Mouse (Mus musculus): ENCODE results near the gene 1700025G04Rik. TPM values are rescaled to one million over a fixed set of nuclear protein-coding genes. Genes with fewer than 3 reads are reported as not detected.
"Not testable (repeated sequence)": the region's sequence is repeated elsewhere in the genome, so short reads cannot be mapped to it uniquely, and the experiment has no call there.

1700025G04Rik gene
- polyA plus RNA-seq, 1 experiment: 24.7 TPM

DNA sequence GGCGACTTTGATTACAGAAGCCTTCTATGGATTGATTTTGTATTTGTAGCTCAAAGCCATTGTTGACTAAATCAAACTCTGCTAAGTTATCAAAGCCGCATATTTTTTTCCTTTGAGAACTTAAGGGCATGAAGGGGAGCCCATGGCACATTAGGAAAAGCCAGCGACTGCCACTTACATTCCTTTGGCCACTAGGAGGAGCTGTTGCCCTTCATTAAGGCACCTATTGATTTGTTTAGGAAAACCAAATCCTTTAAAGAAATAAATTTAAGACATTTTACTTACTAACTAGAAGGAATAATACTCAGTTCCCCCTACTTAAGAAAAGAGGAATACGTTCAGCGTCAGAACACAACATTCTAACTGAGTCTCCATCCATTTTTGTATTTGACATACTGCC, 269.5 kb downstream of the 1700025G04Rik start:
- Histone ChIP-seq H3K27ac (ENCODE audit: insufficient read depth, low read length) (no peak overlapping the region), H3K4me1 (ENCODE audit: control insufficient read depth, insufficient read depth, low read length) (peaks cover 3% of the 10 kb centered on the region; the same call in 1 of the 2 replicates), H3K4me3 (ENCODE audit: insufficient read depth, low read length) (no peak overlapping the region)
- no peak for TF ChIP-seq POLR2A (IDR thresholded peaks at IDR 0.05; ENCODE audit: extremely low read depth, insufficient read depth, low read length)
- peak; percentile 82 for TF ChIP-seq CTCF (IDR thresholded peaks at IDR 0.05; ENCODE audit: extremely low read depth, insufficient read depth, low read length)

DNA sequence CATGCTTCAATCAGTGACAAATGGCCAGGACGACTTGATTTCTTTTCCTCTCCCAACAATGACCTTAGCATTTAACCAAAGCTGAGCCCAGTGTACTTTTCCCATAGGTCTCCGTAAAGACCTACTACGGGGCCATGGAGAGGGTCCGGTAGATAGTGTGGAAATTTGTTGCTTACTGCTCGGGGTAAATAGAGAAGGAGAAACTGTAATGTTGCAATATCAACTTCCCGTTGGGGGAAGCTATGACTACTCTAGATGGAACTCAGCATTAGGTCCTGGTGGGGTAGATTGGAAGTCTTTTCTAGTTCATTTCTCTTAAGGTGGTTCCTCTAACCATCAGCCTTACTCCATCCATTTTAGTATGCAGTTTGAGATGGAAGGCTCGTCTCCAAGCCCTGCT, 270.7 kb downstream of the 1700025G04Rik start:
- H3K4me1 ChIP-seq (ENCODE audit: control insufficient read depth, insufficient read depth, low read length): peaks cover 1% of the 10 kb centered on the region; the same call in 1 of the 2 replicates
- no peak overlapping the region for H3K4me3 ChIP-seq (ENCODE audit: insufficient read depth, low read length)
- H3K27ac ChIP-seq (ENCODE audit: insufficient read depth, low read length): no peak overlapping the region
- no peak for TF ChIP-seq POLR2A (IDR thresholded peaks at IDR 0.05; ENCODE audit: extremely low read depth, insufficient read depth, low read length)
- no peak for TF ChIP-seq CTCF (IDR thresholded peaks at IDR 0.05; ENCODE audit: extremely low read depth, insufficient read depth, low read length)

DNA sequence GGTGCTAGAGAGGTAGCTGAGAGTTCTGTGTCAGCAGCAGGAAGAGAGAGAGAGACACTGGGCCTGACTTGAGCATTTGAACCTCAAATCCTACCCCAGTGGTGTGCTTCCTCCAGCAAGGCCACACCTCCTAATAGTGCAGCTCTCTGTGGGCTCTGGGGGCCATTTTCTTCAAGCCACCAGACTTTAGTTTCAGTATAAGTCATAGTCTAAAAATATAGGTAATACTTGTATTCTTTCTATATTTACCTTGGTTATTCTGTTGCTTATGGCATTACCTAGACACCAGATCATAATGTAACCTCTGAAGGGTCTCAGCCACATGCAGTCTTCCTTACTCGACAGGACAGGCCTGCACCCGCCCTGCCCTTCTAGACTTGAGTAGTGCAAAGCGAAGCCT, 273.9 kb downstream of the 1700025G04Rik start:
- TF ChIP-seq CTCF (IDR thresholded peaks at IDR 0.05; ENCODE audit: extremely low read depth, insufficient read depth, low read length) (no peak), POLR2A (IDR thresholded peaks at IDR 0.05; ENCODE audit: extremely low read depth, insufficient read depth, low read length) (no peak)
- H3K4me1 ChIP-seq (ENCODE audit: control insufficient read depth, insufficient read depth, low read length): peaks cover 1% of the 10 kb centered on the region; the same call in 1 of the 2 replicates
- no peak overlapping the region for H3K4me3 ChIP-seq (ENCODE audit: insufficient read depth, low read length)
- no peak overlapping the region for H3K27ac ChIP-seq (ENCODE audit: insufficient read depth, low read length)

DNA sequence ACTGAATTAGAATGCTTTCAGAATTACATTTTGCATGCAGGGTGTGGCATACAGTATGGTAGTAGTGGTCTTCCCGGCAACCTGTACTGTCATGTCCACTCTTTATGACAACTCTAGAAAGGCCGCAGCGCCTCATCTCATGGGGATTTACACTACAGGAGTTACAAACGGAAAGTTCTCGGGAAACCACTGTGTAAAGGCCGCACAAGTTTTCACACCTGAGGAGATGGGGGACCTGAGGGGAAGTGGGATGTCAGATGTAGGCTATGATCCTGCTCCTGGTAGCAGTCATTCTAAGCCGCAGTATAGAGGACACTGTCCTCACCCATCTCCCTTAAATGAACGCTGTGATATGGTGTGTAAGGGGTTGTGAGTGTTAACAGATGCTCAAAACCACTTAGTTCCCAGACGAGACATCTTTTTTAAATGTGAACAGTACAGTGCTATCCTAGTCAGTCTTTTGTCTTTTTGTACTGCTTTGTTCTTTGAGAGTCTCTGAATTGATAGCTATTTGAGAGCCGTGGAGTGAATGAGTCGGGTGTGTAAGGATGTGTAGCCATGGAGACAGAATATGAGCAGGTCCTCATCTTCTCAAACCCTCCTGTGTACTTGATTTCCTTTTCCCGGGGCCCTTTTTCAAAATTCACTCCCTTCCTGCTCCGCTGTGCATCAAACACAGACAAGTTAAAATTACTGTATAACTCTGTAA, 277.8 kb downstream of the 1700025G04Rik start:
- no peak overlapping the region for H3K27ac ChIP-seq (ENCODE audit: insufficient read depth, low read length)

DNA sequence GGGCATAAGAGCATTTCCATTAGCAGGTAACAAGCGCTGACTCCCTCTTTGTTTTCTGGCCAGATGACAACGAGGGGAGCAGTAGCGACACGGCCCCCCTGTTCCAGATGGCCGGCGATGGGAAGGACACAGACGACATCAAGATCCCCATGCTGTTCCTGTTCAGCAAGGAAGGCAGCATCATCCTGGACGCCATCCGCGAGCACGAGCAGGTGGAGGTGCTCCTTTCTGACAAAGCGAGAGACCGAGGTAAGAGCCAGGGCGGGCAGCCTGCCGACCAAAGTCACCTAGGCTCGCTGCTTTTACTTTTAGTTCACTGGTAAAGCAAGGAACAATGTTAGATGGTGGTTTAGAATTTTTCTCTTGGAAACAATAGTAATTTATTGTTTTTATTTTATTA, 278.5 kb downstream of the 1700025G04Rik start:
- TF ChIP-seq POLR2A (IDR thresholded peaks at IDR 0.05; ENCODE audit: extremely low read depth, insufficient read depth, low read length) (no peak), CTCF (IDR thresholded peaks at IDR 0.05; ENCODE audit: extremely low read depth, insufficient read depth, low read length) (no peak)
- Histone ChIP-seq H3K4me3 (ENCODE audit: insufficient read depth, low read length) (no peak overlapping the region), H3K4me1 (ENCODE audit: control insufficient read depth, insufficient read depth, low read length) (peaks cover 1% of the 10 kb centered on the region; the same call in 1 of the 2 replicates), H3K27ac (ENCODE audit: insufficient read depth, low read length) (no peak overlapping the region)

More for the DNA sequence above, 277.8 kb downstream of the 1700025G04Rik start:
- peaks cover 1% of the 10 kb centered on the region; the same call in 1 of the 2 replicates for H3K4me1 ChIP-seq (ENCODE audit: control insufficient read depth, insufficient read depth, low read length)
- no peak overlapping the region for H3K4me3 ChIP-seq (ENCODE audit: insufficient read depth, low read length)
- TF ChIP-seq CTCF (IDR thresholded peaks at IDR 0.05; ENCODE audit: extremely low read depth, insufficient read depth, low read length): no peak
- TF ChIP-seq POLR2A (IDR thresholded peaks at IDR 0.05; ENCODE audit: extremely low read depth, insufficient read depth, low read length): no peak

DNA sequence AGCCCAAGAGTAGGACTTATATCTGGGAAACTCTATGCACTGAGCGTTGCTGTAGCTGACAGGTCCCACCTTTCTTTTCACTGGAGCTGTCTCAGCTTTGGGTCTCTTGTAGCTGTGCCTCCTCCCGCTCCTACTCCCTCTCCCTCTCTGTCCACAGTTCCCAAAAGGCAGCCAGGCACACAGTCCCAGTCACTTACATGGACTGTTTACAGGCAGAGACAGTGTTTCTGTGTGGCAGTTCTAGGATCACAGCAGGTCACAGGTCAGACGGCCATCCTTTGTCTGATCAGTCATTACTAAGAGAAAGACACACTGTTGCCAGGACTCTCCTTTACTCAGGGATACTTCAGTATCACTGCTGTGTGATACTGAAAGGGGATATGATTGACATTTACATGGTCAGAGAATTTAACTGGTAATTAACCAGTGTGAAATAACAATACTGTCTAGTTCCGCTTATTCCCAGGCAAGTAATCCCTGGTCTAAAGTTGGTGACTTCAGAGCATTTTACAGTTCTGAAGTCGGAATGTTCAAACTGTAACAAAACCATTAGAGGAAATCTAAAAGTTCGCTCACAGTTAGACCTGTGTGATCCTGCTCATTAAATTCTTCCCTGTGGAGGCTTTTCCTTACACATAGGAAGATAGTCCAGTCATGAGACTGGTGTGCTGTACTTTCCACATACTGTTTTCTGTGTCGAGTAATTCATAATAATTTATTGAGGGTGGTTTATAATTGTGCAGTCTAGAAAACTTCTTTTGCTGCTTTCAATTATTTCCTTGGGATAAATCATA, 279.1 kb downstream of the 1700025G04Rik start:
- Histone ChIP-seq H3K4me3 (ENCODE audit: insufficient read depth, low read length) (no peak overlapping the region), H3K27ac (ENCODE audit: insufficient read depth, low read length) (no peak overlapping the region), H3K4me1 (ENCODE audit: control insufficient read depth, insufficient read depth, low read length) (peaks cover 1% of the 10 kb centered on the region; the same call in 1 of the 2 replicates)
- no peak for TF ChIP-seq CTCF (IDR thresholded peaks at IDR 0.05; ENCODE audit: extremely low read depth, insufficient read depth, low read length)
- no peak for TF ChIP-seq POLR2A (IDR thresholded peaks at IDR 0.05; ENCODE audit: extremely low read depth, insufficient read depth, low read length)

DNA sequence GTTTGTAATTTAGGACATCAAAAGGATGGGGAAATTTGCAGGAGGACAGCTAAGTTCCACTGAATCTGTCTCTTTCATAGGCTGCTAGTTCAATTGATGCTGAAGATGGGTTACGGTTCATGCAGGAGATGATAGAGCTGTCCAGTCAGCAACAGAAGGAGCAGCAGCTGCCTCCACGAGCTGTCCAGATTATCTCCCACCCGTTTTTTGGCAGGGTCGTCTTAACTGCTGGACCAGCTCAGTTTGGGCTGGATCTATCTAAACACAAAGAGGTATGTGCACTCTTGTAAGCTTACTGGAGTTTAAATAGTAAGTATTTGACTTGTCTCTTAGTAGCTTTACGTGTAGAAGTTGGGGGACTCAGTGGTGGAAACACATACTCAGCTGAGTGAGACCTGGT, 282.6 kb downstream of the 1700025G04Rik start:
- H3K27ac ChIP-seq (ENCODE audit: insufficient read depth, low read length): no peak overlapping the region
- no peak for TF ChIP-seq CTCF (IDR thresholded peaks at IDR 0.05; ENCODE audit: extremely low read depth, insufficient read depth, low read length)
- no peak for TF ChIP-seq POLR2A (IDR thresholded peaks at IDR 0.05; ENCODE audit: extremely low read depth, insufficient read depth, low read length)
- no peak overlapping the region for H3K4me3 ChIP-seq (ENCODE audit: insufficient read depth, low read length)
- H3K4me1 ChIP-seq (ENCODE audit: control insufficient read depth, insufficient read depth, low read length): no peaks in the 10 kb centered on the region

DNA sequence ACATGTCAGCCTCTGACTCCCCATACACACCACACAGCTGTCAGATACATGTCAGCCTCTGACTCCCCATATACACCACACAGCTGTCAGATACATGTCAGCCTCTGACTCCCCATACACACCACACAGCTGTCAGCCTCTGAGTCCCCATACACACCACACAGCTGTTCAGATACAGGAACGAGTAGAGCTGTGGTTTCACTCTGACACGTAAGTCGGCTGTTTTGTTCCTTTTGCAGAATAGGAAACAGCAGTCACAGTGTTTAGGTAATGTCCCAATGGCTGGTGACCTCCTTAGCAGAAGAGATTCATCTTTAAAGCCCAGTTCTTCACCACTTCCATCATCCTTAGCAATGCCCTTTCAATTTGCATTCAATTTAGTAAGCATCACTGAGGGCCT, 287.1 kb downstream of the 1700025G04Rik start:
- H3K27ac ChIP-seq (ENCODE audit: insufficient read depth, low read length); H3K4me3 ChIP-seq (ENCODE audit: insufficient read depth, low read length); H3K4me1 ChIP-seq (ENCODE audit: control insufficient read depth, insufficient read depth, low read length): not testable (repeated sequence)

All from cortical plate, adult 2 months (tissue).